Mouse (Mus musculus): ENCODE results near the gene Gpr176. TPM values are rescaled to one million over a fixed set of nuclear protein-coding genes. Genes with fewer than 3 reads are reported as not detected.

Gene Gpr176
- total and polyA plus RNA-seq, 3 experiments: not detected

DNA sequence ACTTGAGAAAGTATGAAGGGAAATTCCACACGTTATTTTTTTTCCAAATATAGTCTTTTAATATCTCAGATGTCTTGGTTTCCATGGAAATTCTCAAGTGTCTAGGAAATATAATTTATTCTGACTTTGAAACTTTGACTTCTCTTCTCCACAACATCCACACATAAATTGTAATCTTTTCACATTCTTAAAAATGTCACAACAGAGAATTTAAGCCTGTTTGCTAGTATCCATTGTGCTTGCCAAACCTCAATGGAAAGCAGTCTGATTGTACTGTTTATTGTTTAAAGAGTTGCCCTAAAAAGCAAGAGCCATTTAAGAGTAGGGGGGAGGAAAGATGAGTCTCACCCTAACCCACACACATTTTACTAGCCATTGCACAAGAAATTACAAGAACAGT, 1.4 kb downstream of the Gpr176 start:
- no peak overlapping the region for H3K9ac ChIP-seq (ENCODE audit: control insufficient read depth, low read depth, low read length, poor library complexity, severe bottlenecking)
- H3K4me1 ChIP-seq (ENCODE audit: control insufficient read depth in 1 of 2, insufficient read depth in 2 of 2, low read length in 2 of 2): no peaks in the 10 kb centered on the region
- H3K4me3 ChIP-seq (ENCODE audit: control insufficient read depth in 1 of 2, insufficient read depth in 1 of 2, low read depth in 2 of 2, low read length in 2 of 2): no peak overlapping the region
- no peaks in the 10 kb centered on the region for H3K79me2 ChIP-seq (ENCODE audit: control insufficient read depth, insufficient read depth, low read length, poor library complexity)
- no peak for DNase-seq (ENCODE audit: low read depth, low spot score)
- no peaks in the 10 kb centered on the region for H3K36me3 ChIP-seq (ENCODE audit: control insufficient read depth in 1 of 2, insufficient read depth in 2 of 2, low read length in 2 of 2)
- H3K9me3 ChIP-seq (replicated peaks; ENCODE audit: insufficient read depth, low read length): no peaks in the 10 kb centered on the region
- no peak for TF ChIP-seq KAT2A (conservative IDR thresholded peaks at IDR 0.05; ENCODE audit: low read depth, low read length)
- TF ChIP-seq ELF1 (IDR thresholded peaks at IDR 0.05; ENCODE audit: low read depth, low read length): no peak
- TF ChIP-seq UBTF (IDR thresholded peaks at IDR 0.05; ENCODE audit: borderline replicate concordance, insufficient read depth, low read depth, low read length): no peak
- TF ChIP-seq MYB (IDR thresholded peaks at IDR 0.05; ENCODE audit: low read depth, low read length): no peak
- no peak for TF ChIP-seq MAFK (IDR thresholded peaks at IDR 0.05; ENCODE audit: borderline replicate concordance, low read depth, low read length)
- no peak for TF ChIP-seq RAD21 (IDR thresholded peaks at IDR 0.05; ENCODE audit: low read depth, low read length)
- TF ChIP-seq GABPA (IDR thresholded peaks at IDR 0.05; ENCODE audit: low read depth, low read length): no peak
- no peak for TF ChIP-seq MXI1 (IDR thresholded peaks at IDR 0.05; ENCODE audit: low read depth, low read length)
- no peak for TF ChIP-seq ZKSCAN1 (IDR thresholded peaks at IDR 0.05; ENCODE audit: low read depth, low read length)
- TF ChIP-seq MYC (IDR thresholded peaks at IDR 0.05; ENCODE audit: low read depth, low read length): no peak
- TF ChIP-seq MEF2A (IDR thresholded peaks at IDR 0.05; ENCODE audit: extremely low read depth, insufficient replicate concordance, low read depth, low read length, poor library complexity, severe bottlenecking): no peak
- no peak for TF ChIP-seq SMC3 (IDR thresholded peaks at IDR 0.05; ENCODE audit: low read depth, low read length)
- no peak overlapping the region for H3K27ac ChIP-seq (ENCODE audit: control insufficient read depth, low read depth, low read length)
- peaks cover 5 to 6% of the 10 kb centered on the region in 2 experiments for H3K27me3 ChIP-seq (ENCODE audit: control insufficient read depth in 1 of 2, insufficient read depth in 2 of 2, low read length in 2 of 2)

GRCm38 (mm10) chr2:118355138-118355719, 18.0 kb downstream of the Gpr176 start:
- Histone ChIP-seq H3K4me1 (ENCODE audit: control insufficient read depth in 1 of 2, insufficient read depth in 2 of 2, low read length in 2 of 2) (no peaks in the 10 kb centered on the region), H3K79me2 (ENCODE audit: control insufficient read depth, insufficient read depth, low read length, poor library complexity) (no peaks in the 10 kb centered on the region), H3K4me3 (ENCODE audit: control insufficient read depth in 1 of 2, insufficient read depth in 1 of 2, low read depth in 2 of 2, low read length in 2 of 2) (no peak overlapping the region), H3K27ac (ENCODE audit: control insufficient read depth, low read depth, low read length) (no peak overlapping the region), H3K9me3 (replicated peaks; ENCODE audit: insufficient read depth, low read length) (no peaks in the 10 kb centered on the region), H3K9ac (ENCODE audit: control insufficient read depth, low read depth, low read length, poor library complexity, severe bottlenecking) (no peak overlapping the region), H3K36me3 (ENCODE audit: control insufficient read depth in 1 of 2, insufficient read depth in 2 of 2, low read length in 2 of 2) (no peaks in the 10 kb centered on the region), H3K27me3 (ENCODE audit: control insufficient read depth in 1 of 2, insufficient read depth in 2 of 2, low read length in 2 of 2) (no peaks in the 10 kb centered on the region; a peak in 2 of 4 replicates)
- no peak for DNase-seq (ENCODE audit: low read depth, low spot score)
- TF ChIP-seq USF2 (IDR thresholded peaks at IDR 0.05; ENCODE audit: borderline replicate concordance in 1 of 2, insufficient read depth in 1 of 2, low read depth in 1 of 2, low read length in 2 of 2): no peak
- no peak for TF ChIP-seq TCF12 (IDR thresholded peaks at IDR 0.05; ENCODE audit: low read depth, low read length)
